8 mouse cellular contexts compared by ENCODE assay signal in the genomic region with DNA sequence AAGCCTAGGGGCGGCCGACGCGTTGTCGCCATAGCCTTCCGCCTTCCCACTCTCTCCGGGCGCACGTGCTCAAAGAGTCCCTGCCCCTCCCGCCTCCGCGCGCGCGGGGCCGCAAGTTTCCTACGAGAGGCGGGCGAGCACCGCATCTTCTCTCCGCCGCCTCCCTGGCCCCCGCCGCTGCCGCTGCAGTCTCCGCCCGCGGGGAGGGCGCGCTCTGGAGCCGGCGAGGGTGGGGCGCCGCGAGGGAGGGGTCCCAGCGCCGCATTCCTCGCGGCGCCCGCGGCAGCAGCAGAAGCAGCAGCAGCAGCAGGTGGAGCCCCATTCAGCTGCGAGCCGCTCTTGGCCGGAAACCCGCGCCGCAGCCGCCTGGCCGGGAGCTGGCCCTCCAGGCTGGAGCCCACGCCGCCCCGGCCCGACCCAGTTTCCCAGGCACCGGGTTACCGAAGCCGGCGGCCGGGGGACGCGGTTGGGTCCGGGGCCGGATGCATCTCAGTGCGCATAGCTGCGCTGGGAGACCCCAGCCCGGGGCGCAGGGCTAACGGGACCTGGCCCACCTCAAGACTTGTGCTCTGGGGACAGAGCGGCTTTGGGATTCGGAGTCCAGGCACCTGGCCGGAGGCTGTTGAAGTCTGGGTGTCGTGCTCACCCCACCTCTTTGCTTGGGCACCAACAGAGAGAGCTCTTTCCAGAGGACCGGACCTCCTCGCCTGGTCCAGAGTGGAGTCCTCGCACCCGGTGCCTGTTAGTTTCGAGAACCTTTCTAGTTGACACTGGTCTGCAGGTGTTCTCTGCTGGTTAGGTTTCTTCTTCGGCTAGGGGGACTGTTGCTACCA. TPM values are rescaled to one million over a fixed set of nuclear protein-coding genes. Genes with fewer than 3 reads are reported as not detected.
A peak's percentile ranks its signal among the peaks of the same experiment; 100 is the strongest.
DNase-seq lines count a peak whose midpoint lies in the region; ATAC-seq and TF ChIP-seq lines count a peak whose summit lies in the region.

Gene Cnih3 (plus strand): TSS at position 262 of the 833 bp plus-strand sequence.

- H3K36me3 ChIP-seq in kidney, postnatal 0 days (ENCODE audit: insufficient read depth, low read length), result no peaks in the 10 kb centered on the region
- no peaks in the 10 kb centered on the region for H3K36me3 ChIP-seq in liver, embryonic 14.5 days (replicated peaks; ENCODE audit: control insufficient read depth, insufficient read depth, low read depth)
- H3K36me3 ChIP-seq in neural tube, embryonic 11.5 days (ENCODE audit: control insufficient read depth, insufficient read depth, low read length), result no peaks in the 10 kb centered on the region

- H3K9ac ChIP-seq in kidney, postnatal 0 days (ENCODE audit: low read depth, low read length), result peak within 1 kb of the TSS; percentile 59
- no peak within 1 kb of the TSS for H3K9ac ChIP-seq in liver, embryonic 14.5 days (replicated peaks)
- peak within 1 kb of the TSS; percentile 65 for H3K9ac ChIP-seq in neural tube, embryonic 11.5 days (ENCODE audit: low read length)

- H3K4me3 ChIP-seq in brown adipose tissue, adult 24 weeks (ENCODE audit: insufficient read depth, low read depth, low read length), result peak within 1 kb of the TSS; percentile 38
- peak within 1 kb of the TSS; percentile 46 for H3K4me3 ChIP-seq in kidney, postnatal 0 days (replicated peaks; ENCODE audit: low read depth, low read length)
- peak within 1 kb of the TSS in 1 of 2 experiments; percentile 45; a peak in 2 of 4 replicates for H3K4me3 ChIP-seq in liver, embryonic 14.5 days (ENCODE audit: insufficient read depth in 1 of 2, low read depth in 2 of 2, low read length in 2 of 2)
- peak within 1 kb of the TSS; percentile 52 for H3K4me3 ChIP-seq in neural tube, embryonic 11.5 days (ENCODE audit: low read depth, low read length)

- peaks cover 18% of the 10 kb centered on the region for H3K27me3 ChIP-seq in kidney, postnatal 0 days (ENCODE audit: insufficient read depth, low read length)
- H3K27me3 ChIP-seq in liver, embryonic 14.5 days (ENCODE audit: control insufficient read depth, insufficient read depth, low read length), result peaks cover 82% of the 10 kb centered on the region
- H3K27me3 ChIP-seq in neural tube, embryonic 11.5 days (ENCODE audit: control insufficient read depth, insufficient read depth, low read length), result peaks cover 36% of the 10 kb centered on the region

- TF ChIP-seq EP300 in liver, embryonic 14.5 days (IDR thresholded peaks at IDR 0.05; ENCODE audit: low read depth), result no peak

- WGBS in kidney, postnatal 0 days, result under 1% methylated on average over 65 of the region's 78 CpGs
- whole genome bisulfite sequencing in liver, embryonic 14.5 days (ENCODE audit: insufficient replicate concordance), result under 1% methylated on average over 78 of the region's 78 CpGs
- under 1% methylated on average over 68 of the region's 78 CpGs for WGBS in neural tube, embryonic 11.5 days

- H3K4me2 ChIP-seq in kidney, postnatal 0 days (ENCODE audit: low read length), result peak within 1 kb of the TSS; percentile 90
- peak within 1 kb of the TSS; percentile 60 for H3K4me2 ChIP-seq in liver, embryonic 14.5 days (ENCODE audit: low read depth)
- H3K4me2 ChIP-seq in neural tube, embryonic 11.5 days (ENCODE audit: low read depth), result peak within 1 kb of the TSS; percentile 99

- H3K4me1 ChIP-seq in brown adipose tissue, adult 24 weeks (ENCODE audit: control insufficient read depth, insufficient read depth, insufficient read length, low read length), result 0 out of 2 replicates have a peak, but pooled peaks cover 2% of the 10 kb centered on the region
- H3K4me1 ChIP-seq in kidney, postnatal 0 days (replicated peaks; ENCODE audit: insufficient read depth, low read length), result peaks cover 19% of the 10 kb centered on the region; the same call in 1 of the 2 replicates
- H3K4me1 ChIP-seq in liver, embryonic 14.5 days (replicated peaks; ENCODE audit: control insufficient read depth in 2 of 2, insufficient read depth in 2 of 2, low read length in 1 of 2), result no peaks in the 10 kb centered on the region
- H3K4me1 ChIP-seq in neural tube, embryonic 11.5 days (ENCODE audit: control insufficient read depth, insufficient read depth, low read length), result peaks cover 11% of the 10 kb centered on the region

- ATAC-seq in kidney, postnatal 0 days (replicated peaks; ENCODE audit: low FRiP score, low read depth), result peak; percentile 63
- peak; percentile 15; the same call in 1 of the 2 replicates for ATAC-seq in liver, embryonic 14.5 days (ENCODE audit: insufficient read depth)
- peak; percentile 83 for ATAC-seq in neural tube, embryonic 11.5 days (ENCODE audit: insufficient read depth, low FRiP score, low TSS enrichment)

- TF ChIP-seq CTCF in kidney, postnatal 0 days (IDR thresholded peaks at IDR 0.05; ENCODE audit: low read depth), result no peak
- TF ChIP-seq CTCF in liver, embryonic 14.5 days (IDR thresholded peaks at IDR 0.05; ENCODE audit: low read depth), result no peak

- DNase-seq in gastrocnemius, postnatal 10 days, result peak; percentile 54
- no peak for DNase-seq in gastrocnemius, adult 18-20 months (ENCODE audit: low spot score)
- DNase-seq in gastrocnemius, postnatal 4 days (ENCODE audit: low spot score in 2 of 2), result peak; percentile 32 to 52
- DNase-seq in kidney, postnatal 0 days (ENCODE audit: low spot score), result peak; percentile 67
- DNase-seq in liver, embryonic 14.5 days (ENCODE audit: low read depth in 3 of 3, low spot score in 3 of 3), result no peak
- DNase-seq in neural tube, embryonic 11.5 days (ENCODE audit: low spot score), result peak; percentile 75
- DNase-seq in thymus, postnatal 14 days, result peak; percentile 69

- H3K27ac ChIP-seq in brown adipose tissue, adult 24 weeks (replicated peaks; ENCODE audit: low read depth, low read length), result no peak within 1 kb of the TSS
- no peak within 1 kb of the TSS for H3K27ac ChIP-seq in kidney, postnatal 0 days
- H3K27ac ChIP-seq in liver, embryonic 14.5 days, result no peak within 1 kb of the TSS
- H3K27ac ChIP-seq in neural tube, embryonic 11.5 days (ENCODE audit: low read depth, low read length), result no peak within 1 kb of the TSS

- H3K9me3 ChIP-seq in kidney, postnatal 0 days (replicated peaks; ENCODE audit: low read length), result no peaks in the 10 kb centered on the region
- H3K9me3 ChIP-seq in liver, embryonic 14.5 days (ENCODE audit: control insufficient read depth, low read length), result no peaks in the 10 kb centered on the region
- no peaks in the 10 kb centered on the region for H3K9me3 ChIP-seq in neural tube, embryonic 11.5 days (ENCODE audit: control insufficient read depth, low read length)

RNA-seq across cellular contexts. Expression of gene Cnih3, which starts in this region (rescaled TPM):
- total RNA-seq in gastrocnemius, postnatal 10 days (2021), result under 1 TPM; 0.18 to 0.42 TPM
- total RNA-seq in gastrocnemius, adult 18-20 months (2021), result not detected
- not detected in 2 replicates for polyA plus RNA-seq in brown adipose tissue, adult 24 weeks (2012; ENCODE audit: insufficient read depth, insufficient read length, missing spikeins)
- total RNA-seq in gastrocnemius, postnatal 4 days (2021), result under 1 TPM in 1 of 2 experiments, not detected in 1; 0.17 TPM
- 0.13 TPM in 1 of 2 replicates, not detected in the other for polyA plus RNA-seq in kidney, postnatal 0 days (2015; fragmentation: Nextera tagmentation; extraction: Ambion mirVana)
- 0.02 TPM in 1 of 2 replicates, not detected in the other for polyA plus RNA-seq in liver, embryonic 14.5 days (2012; rRNA removed)
- polyA plus RNA-seq in liver, embryonic 14.5 days (2014; fragmentation: Nextera tagmentation; extraction: Ambion mirVana), result not detected in 2 replicates
- 2.1 TPM in 2 replicates for polyA plus RNA-seq in neural tube, embryonic 11.5 days (2014; fragmentation: Nextera tagmentation; extraction: Ambion mirVana)

Comparison
In these comparisons a context has a peak if more than half of its experiments do, and no peak if none do; other contexts are left out.
1. Peak in DNase-seq in gastrocnemius, postnatal 10 days; RNA of the gene not detected or under 1 TPM.
2. Peak in DNase-seq in gastrocnemius, postnatal 4 days; RNA of the gene not detected or under 1 TPM.
3. Peak in DNase-seq, ATAC-seq, H3K4me3 ChIP-seq, H3K9ac ChIP-seq and H3K4me2 ChIP-seq in kidney, postnatal 0 days; RNA of the gene not detected or under 1 TPM.
4. Peak in ATAC-seq and H3K4me2 ChIP-seq in liver, embryonic 14.5 days; RNA of the gene not detected or under 1 TPM.
5. DNase-seq: peak in neural tube, embryonic 11.5 days (single experiment) and thymus, postnatal 14 days (single experiment); none in gastrocnemius, adult 18-20 months (single experiment) and liver, embryonic 14.5 days (0 of 3).
6. ATAC-seq: peak in every context shown above with its lines; median percentile 83 in neural tube, embryonic 11.5 days; 63 in kidney, postnatal 0 days; 15 in liver, embryonic 14.5 days.
7. Peak in every context shown above with its lines, with median percentiles within 50 percentile points of each other: H3K4me2 ChIP-seq.